In the genomic region with DNA sequence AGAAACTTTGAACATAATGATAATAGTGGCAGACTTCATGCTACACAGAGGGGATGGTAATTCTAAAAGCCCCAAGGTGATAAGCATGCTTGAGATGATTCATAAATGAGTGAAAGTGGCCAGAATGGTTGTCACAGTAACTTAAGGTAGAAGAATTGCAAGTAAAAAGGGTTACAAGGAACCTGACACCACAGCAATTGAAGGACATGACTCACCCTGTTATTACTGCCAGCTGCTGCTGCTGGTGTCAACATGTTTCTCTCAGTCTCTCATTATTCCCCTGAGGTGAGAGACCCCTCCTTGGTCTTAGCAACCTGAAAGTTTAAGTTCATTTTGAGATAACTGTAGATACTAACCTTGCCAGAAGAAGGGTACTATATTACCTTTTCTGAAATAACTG, we compare ENCODE assay signal across 24 mouse cellular contexts. TPM values are rescaled to one million over a fixed set of nuclear protein-coding genes. Genes with fewer than 3 reads are reported as not detected.
DNase-seq lines count a peak whose midpoint lies in the region; ATAC-seq lines count a peak whose summit lies in the region.
"Had no signal": no experiment of that assay in that cellular context is flagged by ENCODE, and none has a peak within 500 bp of the region (broad histone marks: within the 10 kb centered on the region; RNA-seq: fewer than 3 reads in every experiment).

No protein-coding gene starts in this region.

- no peak for ATAC-seq in embryonic facial prominence, embryonic 14.5 days (ENCODE audit: low read depth)
- ATAC-seq: forebrain, embryonic 16.5 days; intestine, embryonic 16.5 days had no signal

- no peak overlapping the region for H3K27ac ChIP-seq in embryonic facial prominence, embryonic 14.5 days (replicated peaks; ENCODE audit: low read depth, low read length)
- H3K27ac ChIP-seq: forebrain, embryonic 12.5 days; heart, embryonic 13.5 days; hindbrain, embryonic 15.5 days had no signal

- intact Hi-C loops in gastrocnemius, postnatal 36 days (cut with DNase I), result no loop called here

- H3K36me3 ChIP-seq in embryonic facial prominence, embryonic 14.5 days (ENCODE audit: control insufficient read depth, insufficient read depth, low read length), result no peaks in the 10 kb centered on the region
- H3K36me3 ChIP-seq: forebrain, embryonic 12.5 days; heart, embryonic 13.5 days; hindbrain, embryonic 15.5 days had no signal

- H3K4me2 ChIP-seq in embryonic facial prominence, embryonic 14.5 days (ENCODE audit: low read depth, low read length), result no peak overlapping the region
- H3K4me2 ChIP-seq: forebrain, embryonic 12.5 days; heart, embryonic 13.5 days; hindbrain, embryonic 15.5 days had no signal

- no peak overlapping the region for H3K4me3 ChIP-seq in embryonic facial prominence, embryonic 14.5 days (ENCODE audit: low read depth, low read length)
- H3K4me3 ChIP-seq: forebrain, embryonic 12.5 days; heart, embryonic 13.5 days; hindbrain, embryonic 15.5 days had no signal

- no peaks in the 10 kb centered on the region for H3K27me3 ChIP-seq in embryonic facial prominence, embryonic 14.5 days (replicated peaks; ENCODE audit: control insufficient read depth, insufficient read depth, low read length)
- H3K27me3 ChIP-seq: forebrain, embryonic 12.5 days; heart, embryonic 13.5 days; hindbrain, embryonic 15.5 days had no signal

- no peak overlapping the region for H3K9ac ChIP-seq in embryonic facial prominence, embryonic 14.5 days (ENCODE audit: low read depth, low read length)
- H3K9ac ChIP-seq: forebrain, embryonic 12.5 days; heart, embryonic 13.5 days; hindbrain, embryonic 15.5 days had no signal

- H3K4me1 ChIP-seq in embryonic facial prominence, embryonic 14.5 days (ENCODE audit: control insufficient read depth, insufficient read depth, low read length), result no peaks in the 10 kb centered on the region
- H3K4me1 ChIP-seq: forebrain, embryonic 12.5 days; heart, embryonic 13.5 days; hindbrain, embryonic 15.5 days had no signal

- no peaks in the 10 kb centered on the region for H3K9me3 ChIP-seq in embryonic facial prominence, embryonic 14.5 days (ENCODE audit: control insufficient read depth, low read length)
- H3K9me3 ChIP-seq: forebrain, embryonic 12.5 days; heart, embryonic 13.5 days; hindbrain, embryonic 15.5 days had no signal

- DNase-seq in gastrocnemius, adult 18-20 months (ENCODE audit: low spot score), result peak; percentile 3
- no peak for DNase-seq in gastrocnemius, postnatal 36 days
- DNase-seq in 3T3-L1 (ENCODE audit: low read depth, low spot score), result peak; percentile 82
- DNase-seq in NIH3T3 (ENCODE audit: low read depth), result peak; percentile 37
- peak; percentile 5 for DNase-seq in embryonic facial prominence, embryonic 14.5 days (ENCODE audit: low spot score)
- no peak for DNase-seq in thymus, postnatal 25 days
- DNase-seq in urinary bladder, postnatal 36 days (ENCODE audit: low spot score in 2 of 2), result no peak
- no peak for DNase-seq in thymus, postnatal 4 days
- DNase-seq: adrenal gland, adult 8-10 months; adrenal gland, postnatal 36 days; B cell, adult 2 months; cerebellum, adult 11 months; cerebellum, adult 8-10 months; cerebellum, postnatal 14 days; gastrocnemius, postnatal 10 days; heart, postnatal 36 days; kidney, adult 2 months had no signal

RNA-seq across cellular contexts. Expression of gene Eda2r, which starts 49.1 kb away (rescaled TPM):
- 10 to 100 TPM; 10.8 to 21.1 TPM for total RNA-seq in gastrocnemius, adult 18-20 months (2021)
- 1 to 10 TPM; 5.0 to 10.0 TPM for total RNA-seq in gastrocnemius, postnatal 36 days (2021)
- 2.4 and 2.6 TPM in 2 replicates for polyA plus RNA-seq in embryonic facial prominence, embryonic 14.5 days (2014; fragmentation: Nextera tagmentation; extraction: Ambion mirVana)
- total RNA-seq: granulocyte monocyte progenitor cell, adult 5-6 weeks; MEL had no signal

Comparison
In these comparisons a context has a peak if more than half of its experiments do, and no peak if none do; other contexts are left out.
1. DNase-seq: peak in gastrocnemius, adult 18-20 months (single experiment), 3T3-L1 (single experiment), NIH3T3 (single experiment) and embryonic facial prominence, embryonic 14.5 days (single experiment); none in gastrocnemius, postnatal 36 days (0 of 2), thymus, postnatal 25 days (single experiment), urinary bladder, postnatal 36 days (0 of 2) and thymus, postnatal 4 days (single experiment).